Mouse (Mus musculus) stomach, postnatal 0 days (tissue): ENCODE results near the gene Tnc. TPM values are rescaled to one million over a fixed set of nuclear protein-coding genes. Genes with fewer than 3 reads are reported as not detected.

Source experiments
- ATAC-seq: fragments of 200-750 bp; cut with Nextera tagmentation; 2 replicates; pipeline ENCODE4 v1.8.0; 2017; ENCODE audit not compliant: low FRiP score, low TSS enrichment
- DNase-seq: peaks from one replicate; pipeline ENCODE4 v3.0.0-alpha.2; 2016; ENCODE audit warnings: low spot score
- H3K27ac ChIP-seq: fragments of 300-500 bp; sonication (generic); replicated peaks from 2 replicates; pipeline ENCODE4 v1.5.1; 2014; ENCODE audit warnings: mild to moderate bottlenecking, control low read depth
- H3K27me3 ChIP-seq: fragments of 300-500 bp; sonication (generic); 2 replicates; pipeline ENCODE4 v1.6.1; 2014; ENCODE audit warnings: low read length; ENCODE audit not compliant: control insufficient read depth, insufficient read depth
- H3K36me3 ChIP-seq: fragments of 300-500 bp; sonication (generic); 2 replicates; pipeline ENCODE4 v1.6.1; 2014; ENCODE audit warnings: low read length, mixed read lengths; ENCODE audit not compliant: control insufficient read depth, insufficient read depth
- H3K4me1 ChIP-seq: fragments of 300-500 bp; sonication (generic); replicated peaks from 2 replicates; pipeline ENCODE4 v1.6.1; 2014; ENCODE audit warnings: antibody characterized with exemption; ENCODE audit not compliant: control insufficient read depth, insufficient read depth
- H3K4me2 ChIP-seq: fragments of 300-500 bp; sonication (generic); replicated peaks from 2 replicates; pipeline ENCODE4 v1.6.1; 2014; ENCODE audit warnings: low read depth, mild to moderate bottlenecking, control low read depth, moderate library complexity
- H3K4me3 ChIP-seq: fragments of 300-500 bp; sonication (generic); 2 replicates; pipeline ENCODE4 v1.5.1; 2014; ENCODE audit warnings: low read depth, low read length, control low read depth
- H3K9ac ChIP-seq: fragments of 300-500 bp; sonication (generic); 2 replicates; pipeline ENCODE4 v1.6.1; 2014; ENCODE audit warnings: mild to moderate bottlenecking, low read length, control low read depth, mixed read lengths
- H3K9me3 ChIP-seq: fragments of 300-500 bp; sonication (generic); 2 replicates; pipeline ENCODE4 v1.6.1; 2016; ENCODE audit warnings: low read length; ENCODE audit not compliant: control insufficient read depth
- CTCF ChIP-seq: IDR thresholded peaks from 2 replicates; pipeline ENCODE4 v1.5.1; 2016; ENCODE audit warnings: antibody characterized with exemption, low read depth, mild to moderate bottlenecking, moderate library complexity
- EP300 ChIP-seq: optimal IDR thresholded peaks from 2 replicates; pipeline ENCODE3; 2016; ENCODE audit warnings: antibody characterized with exemption
- WGBS: fragments of 180-500 bp; shearing (Covaris S2); extraction: QIAGEN DNeasy Blood & Tissue Kit; methylation state at CpG from one replicate; pipeline ENCODE4 v1.1.7; 2014; 5-methylcytosine and 5-hydroxymethylcytosine counted together
- polyA plus RNA-seq: library from polyadenylated mRNA; unstranded; fragments of >200 nt; fragmentation: Nextera tagmentation; extraction: Ambion mirVana; gene quantifications from 2 replicates; pipeline ENCODE4 v1.2.1, GENCODE M21; 2015

Tnc gene
- polyA plus RNA-seq, 1 experiment from 2014 or later = 24.1 TPM

DNA sequence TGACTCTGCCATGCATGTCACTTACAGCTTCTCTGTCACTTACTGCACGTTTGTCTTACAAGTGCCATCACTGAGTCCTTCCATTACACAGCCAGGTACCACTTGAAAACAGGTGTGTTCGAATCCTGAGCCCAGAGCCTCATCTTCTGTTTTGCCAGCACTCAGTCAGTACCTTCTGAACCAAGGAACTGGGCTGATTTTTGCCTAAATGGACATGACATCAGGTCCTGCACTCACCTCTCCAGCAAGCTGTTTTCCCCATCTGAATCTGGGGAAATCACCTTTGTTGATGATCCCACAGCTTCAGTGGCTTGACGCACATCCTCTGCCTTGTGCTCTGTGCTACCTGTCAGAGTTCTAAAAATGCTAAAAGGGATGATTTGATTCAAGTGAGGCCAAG lies 107.4 kb downstream of the Tnc start:
- no peaks in the 10 kb centered on the region for H3K27me3 ChIP-seq
- ATAC-seq (no peak), DNase-seq (no peak)
- H3K4me3 ChIP-seq = no peak overlapping the region
- no peak overlapping the region for H3K9ac ChIP-seq
- H3K27ac ChIP-seq = no peak overlapping the region
- 68% methylated on average over 3 of the region's 3 CpGs for WGBS
- H3K36me3 ChIP-seq = no peaks in the 10 kb centered on the region
- no peaks in the 10 kb centered on the region for H3K9me3 ChIP-seq
- no peak overlapping the region for H3K4me2 ChIP-seq
- H3K4me1 ChIP-seq = no peaks in the 10 kb centered on the region
- TF ChIP-seq EP300 (no peak), CTCF (no peak)

DNA sequence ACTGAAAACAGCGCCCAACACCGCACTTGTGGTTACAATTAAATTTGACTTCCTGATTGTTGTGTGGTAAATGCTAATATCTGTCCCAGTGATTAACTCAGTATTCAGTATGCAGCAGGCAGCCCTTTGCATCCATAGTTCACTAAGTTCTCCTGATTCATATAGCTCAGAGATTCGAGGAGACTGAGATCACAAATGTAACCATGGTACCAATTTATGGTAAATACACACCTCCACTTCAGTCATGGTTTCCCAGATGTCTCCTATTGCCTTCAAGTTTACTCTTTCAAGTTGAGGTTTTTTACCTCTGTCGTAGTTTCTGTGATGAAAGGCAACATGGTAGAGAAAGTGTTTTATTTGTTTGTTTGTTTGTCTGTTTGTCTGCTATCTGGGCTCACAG lies 110.9 kb downstream of the Tnc start:
- Histone ChIP-seq H3K27ac (no peak overlapping the region), H3K4me2 (no peak overlapping the region), H3K4me3 (no peak overlapping the region), H3K9ac (no peak overlapping the region), H3K4me1 (no peaks in the 10 kb centered on the region), H3K27me3 (no peaks in the 10 kb centered on the region), H3K36me3 (no peaks in the 10 kb centered on the region), H3K9me3 (no peaks in the 10 kb centered on the region)
- 92% methylated on average over 4 of the region's 4 CpGs for WGBS
- no peak for ATAC-seq
- no peak for DNase-seq
- TF ChIP-seq EP300 (no peak), CTCF (no peak)

DNA sequence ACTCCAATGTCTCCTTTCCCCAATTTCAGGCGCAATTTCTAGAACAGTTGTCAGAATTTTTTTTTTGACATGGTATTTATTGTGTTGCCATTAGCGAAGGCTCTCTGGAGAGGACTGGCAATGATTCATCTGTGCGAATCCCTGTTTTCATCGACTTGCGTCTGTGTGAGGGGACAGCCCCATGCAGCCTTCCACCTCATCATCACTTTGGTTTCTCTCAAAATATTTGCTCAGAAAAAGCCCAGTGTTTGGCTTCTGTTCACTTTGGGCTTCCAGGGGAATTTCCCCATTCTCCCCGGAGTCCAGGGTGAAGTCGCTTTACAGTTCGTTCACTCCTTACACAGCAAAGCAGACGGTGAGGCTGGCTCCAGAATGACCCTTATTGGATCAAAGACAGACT lies 111.5 kb downstream of the Tnc start:
- Histone ChIP-seq H3K27ac (no peak overlapping the region), H3K27me3 (no peaks in the 10 kb centered on the region), H3K4me2 (no peak overlapping the region), H3K9me3 (no peaks in the 10 kb centered on the region), H3K9ac (no peak overlapping the region), H3K4me3 (no peak overlapping the region), H3K4me1 (no peaks in the 10 kb centered on the region), H3K36me3 (no peaks in the 10 kb centered on the region)
- no peak for ATAC-seq
- no peak for TF ChIP-seq CTCF
- TF ChIP-seq EP300 = no peak
- DNase-seq = no peak
- WGBS = 61% methylated on average over 9 of the region's 9 CpGs

DNA sequence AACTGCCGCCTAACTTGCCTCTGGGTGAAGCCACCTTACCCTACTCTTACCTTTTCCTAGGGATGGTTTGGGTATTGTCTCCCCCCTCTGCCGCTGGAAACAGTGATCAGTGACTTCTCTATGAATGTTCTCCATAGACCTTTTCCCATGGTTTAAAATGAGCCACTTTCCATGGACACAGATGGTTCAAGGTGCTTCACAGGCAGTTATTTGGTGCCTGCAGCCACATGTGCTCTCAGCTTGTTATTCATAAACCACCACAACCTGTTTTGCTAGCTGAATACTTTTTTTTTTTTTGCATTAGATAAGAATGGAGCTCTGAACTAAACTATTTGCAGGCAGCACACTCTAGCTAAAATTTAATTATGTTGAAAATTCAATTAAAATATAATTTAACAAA lies 116.0 kb downstream of the Tnc start:
- Histone ChIP-seq H3K4me3 (no peak overlapping the region), H3K4me2 (no peak overlapping the region), H3K27me3 (no peaks in the 10 kb centered on the region), H3K27ac (no peak overlapping the region), H3K4me1 (no peaks in the 10 kb centered on the region), H3K9me3 (no peaks in the 10 kb centered on the region), H3K9ac (no peak overlapping the region), H3K36me3 (no peaks in the 10 kb centered on the region)
- TF ChIP-seq EP300 (no peak), CTCF (no peak)
- DNase-seq = no peak
- WGBS = 85% methylated on average over 2 of the region's 2 CpGs
- ATAC-seq = no peak

DNA sequence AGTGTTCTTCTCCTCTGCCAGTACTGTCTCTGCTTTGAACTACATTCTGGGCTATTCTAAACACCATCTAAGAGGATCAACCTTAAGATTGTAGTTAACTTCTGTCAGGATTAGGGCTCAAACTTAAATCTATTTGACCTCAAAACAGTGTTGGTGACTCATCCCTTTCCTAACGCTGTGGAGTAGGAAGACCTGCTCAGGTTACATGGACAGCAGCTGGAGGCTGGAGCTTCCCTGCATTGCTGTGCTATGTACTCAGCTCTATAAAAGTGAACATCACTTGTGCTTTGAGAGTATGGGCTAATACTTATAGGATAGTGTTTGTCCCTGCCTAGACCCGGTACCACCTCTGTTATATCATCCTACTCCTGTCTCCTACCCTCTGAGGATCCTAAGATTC lies 117.3 kb downstream of the Tnc start:
- ATAC-seq = no peak
- no peaks in the 10 kb centered on the region for H3K36me3 ChIP-seq
- H3K27me3 ChIP-seq = no peaks in the 10 kb centered on the region
- no peak overlapping the region for H3K9ac ChIP-seq
- H3K27ac ChIP-seq = no peak overlapping the region
- no peak overlapping the region for H3K4me2 ChIP-seq
- DNase-seq = no peak
- H3K4me3 ChIP-seq = no peak overlapping the region
- H3K9me3 ChIP-seq = no peaks in the 10 kb centered on the region
- WGBS = 42% methylated on average over 2 of the region's 2 CpGs
- TF ChIP-seq EP300 = no peak
- no peak for TF ChIP-seq CTCF
- H3K4me1 ChIP-seq = no peaks in the 10 kb centered on the region

DNA sequence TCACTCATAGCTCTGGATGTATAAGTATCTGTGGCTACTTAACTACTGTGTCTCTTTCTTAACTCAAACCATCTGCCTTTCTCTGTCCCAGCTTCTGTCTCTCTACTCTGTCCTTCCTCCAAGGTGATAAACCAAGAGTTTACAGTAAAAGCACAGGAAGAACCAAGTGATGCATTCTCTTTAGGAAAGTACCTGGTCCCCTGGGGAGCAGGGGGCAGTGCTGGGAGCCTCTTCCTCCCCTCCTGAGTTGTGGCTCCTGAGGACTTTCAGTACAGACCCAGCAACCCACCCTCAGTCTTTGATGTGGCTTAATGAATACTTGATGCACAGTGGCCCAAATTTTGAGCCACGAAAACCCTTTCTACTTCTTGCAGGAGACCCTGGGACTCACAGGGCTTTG lies 118.6 kb downstream of the Tnc start:
- DNase-seq (no peak), ATAC-seq (no peak)
- Histone ChIP-seq H3K9me3 (no peaks in the 10 kb centered on the region), H3K9ac (no peak overlapping the region), H3K4me3 (no peak overlapping the region), H3K4me2 (no peak overlapping the region), H3K27ac (no peak overlapping the region), H3K36me3 (no peaks in the 10 kb centered on the region), H3K4me1 (no peaks in the 10 kb centered on the region), H3K27me3 (no peaks in the 10 kb centered on the region)
- TF ChIP-seq CTCF = no peak
- no peak for TF ChIP-seq EP300
- 84% methylated on average over 1 of the region's 1 CpGs for WGBS
